In genomic region chr11:102608691-102609090, GRCm38 (mm10) we compare ENCODE assay signal across 10 mouse cellular contexts. TPM values are rescaled to one million over a fixed set of nuclear protein-coding genes. Genes with fewer than 3 reads are reported as not detected.
A peak's percentile ranks its signal among the peaks of the same experiment; 100 is the strongest.
DNase-seq lines count a peak whose midpoint lies in the region; ATAC-seq lines count a peak whose summit lies in the region.
"Had no signal": no experiment of that assay in that cellular context is flagged by ENCODE, and none has a peak within 500 bp of the region (broad histone marks: within the 10 kb centered on the region; RNA-seq: fewer than 3 reads in every experiment).

No protein-coding gene starts in this region.

- H3K4me3 ChIP-seq in heart, embryonic 15.5 days, result peak overlapping the region; percentile 88
- H3K4me3 ChIP-seq in embryonic facial prominence, embryonic 13.5 days, result peak overlapping the region; percentile 95
- H3K4me3 ChIP-seq in hindbrain, embryonic 11.5 days (ENCODE audit: low read depth, low read length), result peak overlapping the region; percentile 87
- peak overlapping the region; percentile 76 for H3K4me3 ChIP-seq in midbrain, embryonic 13.5 days (replicated peaks)

- DNase-seq in heart, postnatal 10 days, result no peak
- DNase-seq in hindbrain, embryonic 11.5 days (ENCODE audit: low spot score), result no peak
- no peak for DNase-seq in right cerebral cortex, adult 2 months (ENCODE audit: low spot score in 2 of 2)
- no peak for DNase-seq in spleen, postnatal 36 days (ENCODE audit: low spot score in 2 of 2)
- DNase-seq in frontal cortex, postnatal 10 days (ENCODE audit: low spot score in 2 of 2), result no peak

- H3K4me2 ChIP-seq in heart, embryonic 15.5 days, result peak overlapping the region; percentile 91
- peak overlapping the region; percentile 78 for H3K4me2 ChIP-seq in embryonic facial prominence, embryonic 13.5 days
- peak overlapping the region; percentile 78 for H3K4me2 ChIP-seq in hindbrain, embryonic 11.5 days (replicated peaks; ENCODE audit: low read depth, low read length)
- peak overlapping the region; percentile 88 for H3K4me2 ChIP-seq in midbrain, embryonic 13.5 days (replicated peaks)

- no peaks in the 10 kb centered on the region for H3K36me3 ChIP-seq in heart, embryonic 15.5 days
- H3K36me3 ChIP-seq in embryonic facial prominence, embryonic 13.5 days, result peaks cover 17% of the 10 kb centered on the region
- no peaks in the 10 kb centered on the region for H3K36me3 ChIP-seq in hindbrain, embryonic 11.5 days (ENCODE audit: control insufficient read depth, insufficient read depth, low read length)
- no peaks in the 10 kb centered on the region for H3K36me3 ChIP-seq in midbrain, embryonic 13.5 days

- 0 out of 2 replicates have a peak, but pooled peaks cover 5% of the 10 kb centered on the region for H3K27me3 ChIP-seq in heart, embryonic 15.5 days
- H3K27me3 ChIP-seq in embryonic facial prominence, embryonic 13.5 days, result no peaks in the 10 kb centered on the region
- no peaks in the 10 kb centered on the region for H3K27me3 ChIP-seq in hindbrain, embryonic 11.5 days (ENCODE audit: control insufficient read depth, insufficient read depth, low read length)
- H3K27me3 ChIP-seq in midbrain, embryonic 13.5 days, result peaks cover 11% of the 10 kb centered on the region

- peak overlapping the region; percentile 95; the same call in 1 of the 2 replicates for H3K9ac ChIP-seq in heart, embryonic 15.5 days
- H3K9ac ChIP-seq in embryonic facial prominence, embryonic 13.5 days, result peak overlapping the region; percentile 100
- H3K9ac ChIP-seq in hindbrain, embryonic 11.5 days (ENCODE audit: low read depth, low read length), result 0 out of 2 replicates have a peak overlapping the region, but pooled peaks have one; percentile 2
- H3K9ac ChIP-seq in midbrain, embryonic 13.5 days (replicated peaks), result peak overlapping the region; percentile 93; the same call in 1 of the 2 replicates

- H3K9me3 ChIP-seq in heart, embryonic 15.5 days (replicated peaks), result no peaks in the 10 kb centered on the region
- H3K9me3 ChIP-seq in embryonic facial prominence, embryonic 13.5 days, result no peaks in the 10 kb centered on the region
- no peaks in the 10 kb centered on the region for H3K9me3 ChIP-seq in hindbrain, embryonic 11.5 days (ENCODE audit: control insufficient read depth, low read length)
- H3K9me3 ChIP-seq in midbrain, embryonic 13.5 days, result no peaks in the 10 kb centered on the region

- peaks cover 47% of the 10 kb centered on the region for H3K4me1 ChIP-seq in heart, embryonic 15.5 days (replicated peaks)
- H3K4me1 ChIP-seq in embryonic facial prominence, embryonic 13.5 days, result peaks cover 41% of the 10 kb centered on the region
- peaks cover 23% of the 10 kb centered on the region for H3K4me1 ChIP-seq in hindbrain, embryonic 11.5 days (replicated peaks; ENCODE audit: control insufficient read depth, insufficient read depth, low read length)
- H3K4me1 ChIP-seq in midbrain, embryonic 13.5 days (replicated peaks), result peaks cover 60% of the 10 kb centered on the region

- intact Hi-C loops in heart, postnatal 10 days (cut with DNase I), result loop anchor here (5.0 kb wide), 1 partner anchor 34 kb away; no protein-coding TSS in a partner anchor

- H3K27ac ChIP-seq in heart, embryonic 15.5 days, result peak overlapping the region; percentile 98
- H3K27ac ChIP-seq in embryonic facial prominence, embryonic 13.5 days, result peak overlapping the region; percentile 100
- no peak overlapping the region for H3K27ac ChIP-seq in hindbrain, embryonic 11.5 days (ENCODE audit: low read depth, low read length)
- H3K27ac ChIP-seq in midbrain, embryonic 13.5 days, result no peak overlapping the region

- 26% methylated on average over 4 of the region's 4 CpGs for WGBS in heart, embryonic 15.5 days
- WGBS in embryonic facial prominence, embryonic 13.5 days, result 15% methylated on average over 4 of the region's 4 CpGs
- WGBS in hindbrain, embryonic 11.5 days, result 10% methylated on average over 4 of the region's 4 CpGs
- 21% methylated on average over 4 of the region's 4 CpGs for WGBS in midbrain, embryonic 13.5 days

- ATAC-seq in heart, embryonic 15.5 days (replicated peaks; ENCODE audit: insufficient number of reproducible peaks, insufficient read depth, low FRiP score, low read depth), result no peak
- ATAC-seq in embryonic facial prominence, embryonic 13.5 days (ENCODE audit: insufficient number of reproducible peaks, insufficient read depth, low FRiP score, low TSS enrichment, low read depth), result no peak
- no peak for ATAC-seq in hindbrain, embryonic 11.5 days (ENCODE audit: low FRiP score)
- no peak for ATAC-seq in midbrain, embryonic 13.5 days

RNA-seq across cellular contexts. Expression of gene Fzd2, which starts 4.5 kb away (rescaled TPM):
- polyA plus RNA-seq in heart, embryonic 15.5 days (2015; fragmentation: Nextera tagmentation; extraction: Ambion mirVana), result 15.1 and 20.4 TPM in 2 replicates
- 10 to 100 TPM; 11.1 to 15.7 TPM for total RNA-seq in heart, postnatal 10 days (2021)
- polyA plus RNA-seq in embryonic facial prominence, embryonic 13.5 days (2015; fragmentation: Nextera tagmentation; extraction: Ambion mirVana), result 63.0 and 67.8 TPM in 2 replicates
- polyA plus RNA-seq in hindbrain, embryonic 11.5 days (2014; fragmentation: Nextera tagmentation; extraction: Ambion mirVana), result 29.5 and 31.7 TPM in 2 replicates
- polyA plus RNA-seq in midbrain, embryonic 13.5 days (2015; fragmentation: Nextera tagmentation; extraction: Ambion mirVana), result 10.8 and 13.2 TPM in 2 replicates

RNA-seq across cellular contexts. Expression of gene Gm11627, which starts 29.4 kb away (rescaled TPM):
- polyA plus RNA-seq in heart, embryonic 15.5 days (2015; fragmentation: Nextera tagmentation; extraction: Ambion mirVana), result 9.7 and 13.7 TPM in 2 replicates
- total RNA-seq in heart, postnatal 10 days (2021), result 1 to 10 TPM; 1.7 to 2.8 TPM
- polyA plus RNA-seq in embryonic facial prominence, embryonic 13.5 days (2015; fragmentation: Nextera tagmentation; extraction: Ambion mirVana), result 16.1 and 17.0 TPM in 2 replicates
- 5.6 and 7.3 TPM in 2 replicates for polyA plus RNA-seq in hindbrain, embryonic 11.5 days (2014; fragmentation: Nextera tagmentation; extraction: Ambion mirVana)
- 4.2 and 5.3 TPM in 2 replicates for polyA plus RNA-seq in midbrain, embryonic 13.5 days (2015; fragmentation: Nextera tagmentation; extraction: Ambion mirVana)

RNA-seq across cellular contexts. Expression of gene Gpatch8, which starts 52.5 kb away (rescaled TPM):
- polyA plus RNA-seq in heart, embryonic 15.5 days (2015; fragmentation: Nextera tagmentation; extraction: Ambion mirVana), result 34.4 and 38.4 TPM in 2 replicates
- total RNA-seq in heart, postnatal 10 days (2021), result 10 to 100 TPM; 25.2 to 28.2 TPM
- 84.0 and 84.7 TPM in 2 replicates for polyA plus RNA-seq in embryonic facial prominence, embryonic 13.5 days (2015; fragmentation: Nextera tagmentation; extraction: Ambion mirVana)
- polyA plus RNA-seq in hindbrain, embryonic 11.5 days (2014; fragmentation: Nextera tagmentation; extraction: Ambion mirVana), result 48.8 and 68.1 TPM in 2 replicates
- 84.5 and 87.6 TPM in 2 replicates for polyA plus RNA-seq in midbrain, embryonic 13.5 days (2015; fragmentation: Nextera tagmentation; extraction: Ambion mirVana)

RNA-seq across cellular contexts. Expression of gene Meioc, which starts 54.8 kb away (rescaled TPM):
- polyA plus RNA-seq in heart, embryonic 15.5 days (2015; fragmentation: Nextera tagmentation; extraction: Ambion mirVana), result 0.45 and 0.57 TPM in 2 replicates
- total RNA-seq in heart, postnatal 10 days (2021), result under 1 TPM in 1 of 2 experiments, not detected in 1; 0.05 TPM
- polyA plus RNA-seq in embryonic facial prominence, embryonic 13.5 days (2015; fragmentation: Nextera tagmentation; extraction: Ambion mirVana), result 0.45 and 0.79 TPM in 2 replicates
- polyA plus RNA-seq in hindbrain, embryonic 11.5 days (2014; fragmentation: Nextera tagmentation; extraction: Ambion mirVana), result 0.88 and 0.91 TPM in 2 replicates
- polyA plus RNA-seq in midbrain, embryonic 13.5 days (2015; fragmentation: Nextera tagmentation; extraction: Ambion mirVana), result 0.04 and 0.05 TPM in 2 replicates
- total RNA-seq: CH12.LX; left cerebral cortex, postnatal 14 days had no signal

Comparison
In these comparisons a context has a peak if more than half of its experiments do, and no peak if none do; other contexts are left out.
1. H3K27ac ChIP-seq: peak in heart, embryonic 15.5 days (single experiment) and embryonic facial prominence, embryonic 13.5 days (single experiment); none in hindbrain, embryonic 11.5 days (single experiment) and midbrain, embryonic 13.5 days (single experiment).
2. H3K9ac ChIP-seq: peak in every context shown above with its lines; median percentile 100 in embryonic facial prominence, embryonic 13.5 days; 95 in heart, embryonic 15.5 days; 93 in midbrain, embryonic 13.5 days; 2 in hindbrain, embryonic 11.5 days.
3. Peak in every context shown above with its lines, with median percentiles within 50 percentile points of each other: H3K4me2 ChIP-seq and H3K4me3 ChIP-seq.